Mouse (Mus musculus) heart, embryonic 12.5 days (tissue): ENCODE results near the gene Ets1. TPM values are rescaled to one million over a fixed set of nuclear protein-coding genes. Genes with fewer than 3 reads are reported as not detected.
A peak's percentile ranks its signal among the peaks of the same experiment; 100 is the strongest.

ENCODE experiments used
- ATAC-seq: fragments of 200-750 bp; cut with Nextera tagmentation; 2 replicates; pipeline ENCODE4 v1.8.0; 2017; ENCODE audit warnings: moderate TSS enrichment, moderate library complexity; ENCODE audit not compliant: insufficient number of reproducible peaks, low FRiP score
- H3K27ac ChIP-seq: fragments of 300-500 bp; sonication (generic); 2 replicates; pipeline ENCODE4 v1.5.1; 2016; ENCODE audit warnings: mild to moderate bottlenecking, moderate library complexity; ENCODE audit not compliant: poor library complexity, severe bottlenecking
- H3K27me3 ChIP-seq: fragments of 300-500 bp; sonication (generic); replicated peaks from 2 replicates; pipeline ENCODE4 v1.6.1; 2016; ENCODE audit warnings: mild to moderate bottlenecking, moderate library complexity
- H3K36me3 ChIP-seq: fragments of 300-500 bp; sonication (generic); 2 replicates; pipeline ENCODE4 v1.6.1; 2016; ENCODE audit warnings: mild to moderate bottlenecking, moderate library complexity
- H3K4me1 ChIP-seq: fragments of 300-500 bp; sonication (generic); replicated peaks from 2 replicates; pipeline ENCODE4 v1.6.1; 2016; ENCODE audit warnings: mild to moderate bottlenecking
- H3K4me2 ChIP-seq: fragments of 300-500 bp; sonication (generic); 2 replicates; pipeline ENCODE4 v1.6.1; 2016; ENCODE audit warnings: mild to moderate bottlenecking, moderate library complexity
- H3K4me3 ChIP-seq: fragments of 300-500 bp; sonication (generic); 2 replicates; pipeline ENCODE4 v1.5.1; 2016; ENCODE audit warnings: mild to moderate bottlenecking
- H3K9ac ChIP-seq: fragments of 300-500 bp; sonication (generic); 2 replicates; pipeline ENCODE4 v1.6.1; 2016; ENCODE audit warnings: mild to moderate bottlenecking, moderate library complexity
- H3K9me3 ChIP-seq: fragments of 300-500 bp; sonication (generic); replicated peaks from 2 replicates; pipeline ENCODE4 v1.6.1; 2016; ENCODE audit warnings: mild to moderate bottlenecking, moderate library complexity
- WGBS: fragments of 180-500 bp; shearing (Covaris S2); methylation state at CpG from one replicate; pipeline ENCODE4 v1.1.7; 2016; 5-methylcytosine and 5-hydroxymethylcytosine counted together
- polyA plus RNA-seq: library from polyadenylated mRNA; unstranded; fragments of >200 nt; fragmentation: Nextera tagmentation; extraction: Ambion mirVana; gene quantifications from 2 replicates; pipeline ENCODE4 v1.2.1, GENCODE M21; 2016

Gene Ets1
- polyA plus RNA-seq, 1 experiment from 2014 or later, result 65.6 TPM

DNA sequence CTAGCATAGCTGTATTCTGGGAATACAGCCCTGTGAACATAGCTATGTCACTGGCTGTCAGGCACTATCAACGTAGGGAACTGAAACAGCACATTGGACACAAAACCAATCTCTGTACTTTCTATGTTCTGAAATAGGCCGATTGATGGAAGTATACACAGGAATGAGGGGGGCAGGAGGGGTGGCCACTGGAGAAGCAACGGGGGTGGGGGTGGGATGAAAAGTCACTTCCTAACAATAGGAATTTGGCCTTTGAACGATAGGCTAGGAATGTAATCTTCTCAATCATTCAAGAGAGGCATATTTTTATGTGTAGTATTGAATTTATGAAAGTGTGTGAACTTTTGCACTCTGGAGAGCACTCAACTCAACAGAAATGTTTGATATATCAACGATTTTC, 12.3 kb downstream of the Ets1 start:
- no peak overlapping the region for H3K9ac ChIP-seq
- no peaks in the 10 kb centered on the region for H3K9me3 ChIP-seq
- no peak overlapping the region for H3K4me3 ChIP-seq
- no peaks in the 10 kb centered on the region for H3K36me3 ChIP-seq
- WGBS, result 63% methylated on average over 5 of the region's 5 CpGs
- no peaks in the 10 kb centered on the region for H3K27me3 ChIP-seq
- H3K4me1 ChIP-seq, result peaks cover 16% of the 10 kb centered on the region
- H3K4me2 ChIP-seq, result no peak overlapping the region
- ATAC-seq, result no peak
- H3K27ac ChIP-seq, result no peak overlapping the region

- Histone ChIP-seq H3K27ac (no peak overlapping the region), H3K27me3 (no peaks in the 10 kb centered on the region), H3K4me2 (no peak overlapping the region), H3K36me3 (no peaks in the 10 kb centered on the region), H3K4me3 (no peak overlapping the region), H3K4me1 (peaks cover 11% of the 10 kb centered on the region), H3K9ac (no peak overlapping the region), H3K9me3 (no peaks in the 10 kb centered on the region)
- WGBS, result 75% methylated on average over 3 of the region's 3 CpGs
- ATAC-seq, result no peak
Observed at GRCm38 (mm10) chr9:32650738-32651137, 14.7 kb downstream of the Ets1 start.

DNA sequence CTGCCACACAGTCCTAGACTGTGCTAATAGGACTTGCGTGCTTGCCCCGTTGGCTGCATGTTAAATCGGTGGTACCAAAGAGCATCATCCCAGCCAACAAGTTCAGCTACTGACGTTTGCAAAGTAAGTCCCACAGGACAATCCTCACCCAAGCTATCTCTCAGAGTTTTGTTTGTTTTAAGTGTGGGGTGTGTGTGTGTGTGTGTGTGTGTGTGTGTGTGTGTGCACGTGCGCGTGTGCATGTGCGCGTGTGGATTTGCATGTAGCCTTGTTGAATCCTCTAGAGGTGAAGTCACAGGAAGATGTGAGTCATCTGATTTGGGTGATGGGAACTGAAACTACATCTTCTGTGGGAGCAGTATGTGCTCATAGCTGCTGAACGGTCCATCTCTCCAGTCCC, 16.1 kb downstream of the Ets1 start:
- Histone ChIP-seq H3K9ac (no peak overlapping the region), H3K27me3 (no peaks in the 10 kb centered on the region), H3K4me3 (no peak overlapping the region), H3K4me2 (no peak overlapping the region), H3K9me3 (no peaks in the 10 kb centered on the region), H3K4me1 (peaks cover 11% of the 10 kb centered on the region), H3K36me3 (no peaks in the 10 kb centered on the region), H3K27ac (no peak overlapping the region)
- WGBS, result 82% methylated on average over 10 of the region's 10 CpGs
- ATAC-seq, result no peak

GRCm38 (mm10) chr9:32654305-32654704, 18.3 kb downstream of the Ets1 start:
- Histone ChIP-seq H3K4me3 (no peak overlapping the region), H3K4me1 (peaks cover 13% of the 10 kb centered on the region)
- WGBS, result 85% methylated on average over 1 of the region's 1 CpGs

GRCm38 (mm10) chr9:32656351-32656844, 20.4 kb downstream of the Ets1 start:
- Histone ChIP-seq H3K4me2 (no peak overlapping the region), H3K9ac (no peak overlapping the region), H3K36me3 (peaks cover 2% of the 10 kb centered on the region; the same call in 1 of the 2 replicates), H3K4me1 (peaks cover 13% of the 10 kb centered on the region), H3K27ac (peak overlapping the region; percentile 29; the same call in 1 of the 2 replicates), H3K9me3 (0 out of 2 replicates have a peak, but pooled peaks cover 4% of the 10 kb centered on the region), H3K27me3 (no peaks in the 10 kb centered on the region), H3K4me3 (no peak overlapping the region)
- 59% methylated on average over 5 of the region's 5 CpGs for WGBS
- no peak for ATAC-seq

More at GRCm38 (mm10) chr9:32654305-32654704, 18.3 kb downstream of the Ets1 start:
- no peaks in the 10 kb centered on the region for H3K36me3 ChIP-seq
- H3K9me3 ChIP-seq, result no peaks in the 10 kb centered on the region
- ATAC-seq, result no peak
- no peak overlapping the region for H3K4me2 ChIP-seq
- H3K27ac ChIP-seq, result no peak overlapping the region
- H3K27me3 ChIP-seq, result no peaks in the 10 kb centered on the region
- H3K9ac ChIP-seq, result no peak overlapping the region

GRCm38 (mm10) chr9:32657124-32657523, 21.1 kb downstream of the Ets1 start:
- H3K4me3 ChIP-seq, result no peak overlapping the region
- H3K27ac ChIP-seq, result no peak overlapping the region
- H3K9ac ChIP-seq, result no peak overlapping the region
- 45% methylated on average over 2 of the region's 2 CpGs for WGBS
- 0 out of 2 replicates have a peak, but pooled peaks cover 4% of the 10 kb centered on the region for H3K9me3 ChIP-seq
- no peaks in the 10 kb centered on the region for H3K27me3 ChIP-seq
- peaks cover 13% of the 10 kb centered on the region for H3K4me1 ChIP-seq
- peaks cover 2% of the 10 kb centered on the region; the same call in 1 of the 2 replicates for H3K36me3 ChIP-seq
- no peak overlapping the region for H3K4me2 ChIP-seq
- 0 out of 2 replicates have a peak, but pooled peaks have one; percentile 45 for ATAC-seq

DNA sequence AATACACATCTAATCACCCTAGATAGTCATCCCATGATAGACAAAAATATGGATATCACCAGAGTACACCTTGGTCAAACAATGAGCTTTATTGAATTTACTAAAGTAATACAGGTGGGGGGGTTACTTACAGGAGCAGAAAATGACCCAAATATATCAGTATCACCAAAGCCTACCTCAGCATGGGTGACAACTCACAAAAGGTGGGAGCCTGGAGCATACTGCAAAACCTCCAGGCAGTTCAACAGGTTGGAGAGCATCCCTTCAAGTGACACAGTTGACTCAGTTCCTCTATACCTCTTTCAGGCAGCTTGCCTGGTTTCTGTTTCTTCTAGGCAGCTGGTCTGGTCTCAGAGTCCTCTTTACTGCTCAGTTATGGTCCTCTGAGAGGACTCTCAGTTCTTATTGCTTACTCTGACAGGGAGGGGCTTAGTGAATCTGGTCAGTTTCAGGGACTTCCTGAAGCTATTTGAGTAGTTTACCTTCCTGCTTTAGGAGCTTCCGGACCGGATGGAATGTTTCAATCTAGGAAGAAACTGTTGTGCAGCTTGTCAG, 24.5 kb downstream of the Ets1 start:
- peaks cover 2% of the 10 kb centered on the region; the same call in 1 of the 2 replicates for H3K36me3 ChIP-seq
- H3K9ac ChIP-seq, result no peak overlapping the region
- H3K4me2 ChIP-seq, result no peak overlapping the region
- H3K27ac ChIP-seq, result no peak overlapping the region
- no peak for ATAC-seq
- WGBS, result 80% methylated on average over 2 of the region's 2 CpGs
- H3K4me3 ChIP-seq, result no peak overlapping the region
- H3K4me1 ChIP-seq, result peaks cover 13% of the 10 kb centered on the region
- 0 out of 2 replicates have a peak, but pooled peaks cover 4% of the 10 kb centered on the region for H3K9me3 ChIP-seq
- H3K27me3 ChIP-seq, result no peaks in the 10 kb centered on the region

GRCm38 (mm10) chr9:32661071-32661470, 25.1 kb downstream of the Ets1 start:
- Histone ChIP-seq H3K27ac (no peak overlapping the region), H3K36me3 (peaks cover 2% of the 10 kb centered on the region; the same call in 1 of the 2 replicates), H3K4me3 (no peak overlapping the region), H3K9ac (no peak overlapping the region), H3K9me3 (0 out of 2 replicates have a peak, but pooled peaks cover 4% of the 10 kb centered on the region), H3K4me1 (peaks cover 12% of the 10 kb centered on the region), H3K4me2 (no peak overlapping the region), H3K27me3 (no peaks in the 10 kb centered on the region)
- WGBS, result 82% methylated on average over 8 of the region's 8 CpGs
- no peak for ATAC-seq

- ATAC-seq, result no peak
- 0 out of 2 replicates have a peak, but pooled peaks cover 4% of the 10 kb centered on the region for H3K9me3 ChIP-seq
- no peak overlapping the region for H3K4me3 ChIP-seq
- peaks cover 10% of the 10 kb centered on the region for H3K4me1 ChIP-seq
- H3K27ac ChIP-seq, result no peak overlapping the region
- H3K27me3 ChIP-seq, result no peaks in the 10 kb centered on the region
- H3K36me3 ChIP-seq, result peaks cover 2% of the 10 kb centered on the region; the same call in 1 of the 2 replicates
- H3K9ac ChIP-seq, result no peak overlapping the region
- WGBS, result 76% methylated on average over 4 of the region's 4 CpGs
- no peak overlapping the region for H3K4me2 ChIP-seq
Observed at GRCm38 (mm10) chr9:32661561-32661960, 25.5 kb downstream of the Ets1 start.

- H3K36me3 ChIP-seq, result no peaks in the 10 kb centered on the region
- H3K9ac ChIP-seq, result no peak overlapping the region
- H3K4me1 ChIP-seq, result peaks cover 30% of the 10 kb centered on the region
- WGBS, result 45% methylated on average over 11 of the region's 11 CpGs
- H3K27me3 ChIP-seq, result no peaks in the 10 kb centered on the region
- peak overlapping the region; percentile 13; the same call in 1 of the 2 replicates for H3K4me2 ChIP-seq
- ATAC-seq, result no peak
- H3K27ac ChIP-seq, result peak overlapping the region; percentile 52
- no peak overlapping the region for H3K4me3 ChIP-seq
- no peaks in the 10 kb centered on the region for H3K9me3 ChIP-seq
Observed at GRCm38 (mm10) chr9:32666611-32667517, 30.8 kb downstream of the Ets1 start.

DNA sequence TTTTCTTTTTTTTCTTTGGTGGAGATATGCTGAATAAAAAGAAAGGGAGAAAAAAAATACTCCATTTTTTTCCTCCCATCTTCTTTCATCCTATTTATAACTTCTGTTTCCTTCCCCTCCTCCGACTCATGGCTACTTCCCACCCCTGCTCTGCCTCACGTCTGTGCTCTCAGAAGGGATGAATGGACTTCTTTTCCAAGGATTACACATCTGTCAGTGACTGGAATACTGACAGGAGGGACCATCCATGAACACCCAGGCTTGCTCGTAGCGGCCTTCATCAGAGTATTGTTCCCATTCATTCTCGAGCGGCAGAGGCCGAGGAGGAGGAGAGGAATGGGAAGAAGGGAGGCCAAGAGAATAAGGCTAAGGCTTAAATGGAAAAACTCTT, 31.5 kb downstream of the Ets1 start:
- peak overlapping the region; percentile 9; the same call in 1 of the 2 replicates for H3K27ac ChIP-seq
- peaks cover 34% of the 10 kb centered on the region for H3K4me1 ChIP-seq
- no peaks in the 10 kb centered on the region for H3K9me3 ChIP-seq
- 45% methylated on average over 7 of the region's 7 CpGs for WGBS
- no peak for ATAC-seq
- no peak overlapping the region for H3K4me3 ChIP-seq
- no peaks in the 10 kb centered on the region for H3K36me3 ChIP-seq
- no peaks in the 10 kb centered on the region for H3K27me3 ChIP-seq
- no peak overlapping the region for H3K9ac ChIP-seq
- H3K4me2 ChIP-seq, result no peak overlapping the region
